Mouse (Mus musculus) left cerebral cortex, adult 8-10 months (tissue): ENCODE results near the gene Erp44. TPM values are rescaled to one million over a fixed set of nuclear protein-coding genes. Genes with fewer than 3 reads are reported as not detected.
A peak's percentile ranks its signal among the peaks of the same experiment; 100 is the strongest.

ENCODE experiments used
- DNase-seq, 2 experiments: peaks; one replicate each; pipeline ENCODE4 v3.0.0; 2022; ENCODE audit warnings: low spot score in 2 of 2
- microRNA-seq, 2 experiments: library from miRNA; unstranded; fragments of <30 nt; microRNA quantifications; one replicate each; pipeline ENCODE4 v1.2.0; 2022
- total RNA-seq, 4 experiments: library from RNA; stranded (reverse); gene quantifications; 2 replicates each; pipeline ENCODE4 v1.2.4; 2022

The Erp44 gene
- total RNA-seq, 4 experiments from 2014 or later: 27.3 to 33.4 (median 32.5) TPM

GRCm38 (mm10) chr4:48239046-48239445 is 40.3 kb downstream of the Erp44 start:
- no peak for DNase-seq

- no peak for DNase-seq
Observed at GRCm38 (mm10) chr4:48236721-48237120, 42.6 kb downstream of the Erp44 start.

- DNase-seq: no peak
Observed at GRCm38 (mm10) chr4:48226800-48227199, 52.6 kb downstream of the Erp44 start.

GRCm38 (mm10) chr4:48225604-48226003 is 53.8 kb downstream of the Erp44 start:
- no peak for DNase-seq

GRCm38 (mm10) chr4:48225173-48225572 is 54.2 kb downstream of the Erp44 start:
- no peak for DNase-seq

- no peak for DNase-seq
Observed at GRCm38 (mm10) chr4:48203564-48203963, 75.8 kb downstream of the Erp44 start.

- no peak for DNase-seq
Observed at GRCm38 (mm10) chr4:48198447-48198846, 80.9 kb downstream of the Erp44 start.

GRCm38 (mm10) chr4:48197925-48198324 is 81.4 kb downstream of the Erp44 start:
- DNase-seq: no peak

GRCm38 (mm10) chr4:48182115-48182806 is 97.1 kb downstream of the Erp44 start:
- DNase-seq: no peak

- DNase-seq: no peak
Observed at GRCm38 (mm10) chr4:48181366-48181765, 98.0 kb downstream of the Erp44 start.

GRCm38 (mm10) chr4:48180922-48181321 is 98.4 kb downstream of the Erp44 start:
- no peak for DNase-seq

- no peak for DNase-seq
Observed at GRCm38 (mm10) chr4:48175666-48176065, 103.7 kb downstream of the Erp44 start.

GRCm38 (mm10) chr4:48163851-48164250 is 115.5 kb downstream of the Erp44 start:
- DNase-seq: no peak

- DNase-seq: no peak
Observed at GRCm38 (mm10) chr4:48160386-48160785, 119.0 kb downstream of the Erp44 start.

- no peak for DNase-seq
Observed at GRCm38 (mm10) chr4:48155864-48156263, 123.5 kb downstream of the Erp44 start.

GRCm38 (mm10) chr4:48153229-48153628 is 126.1 kb downstream of the Erp44 start:
- peak in 1 of 2 experiments; percentile 60 for DNase-seq

GRCm38 (mm10) chr4:48149492-48149891 is 129.9 kb downstream of the Erp44 start:
- DNase-seq: no peak

Small RNA genes lying within 50 kb of the gene (microRNA-seq; reads per million reads assigned to microRNA genes)
- gene Mir1958: 0 reads per million in 2 experiments

Other genes with a start within 250 kb of the Erp44 start
- gene Nr4a3, start 234.4 kb downstream of the Erp44 start, total RNA-seq: 10 to 100 TPM; 12.4 to 17.3 (median 16.5) TPM
- 10 to 100 TPM; 20.0 to 26.6 (median 25.3) TPM for gene Stx17, start 154.6 kb downstream of the Erp44 start, total RNA-seq
- 10 to 100 TPM; 13.9 to 16.8 (median 15.8) TPM for gene Invs, start 202 bp upstream of the Erp44 start, total RNA-seq
- 10 to 100 TPM; 23.1 to 24.0 (median 23.6) TPM for gene Tex10, start 193.9 kb upstream of the Erp44 start, total RNA-seq